Mouse (Mus musculus): ENCODE data around the gene Epo. TPM values are rescaled to one million over a fixed set of nuclear protein-coding genes. Genes with fewer than 3 reads are reported as not detected.

The Epo gene
- polyA plus RNA-seq, 2 experiments = 0.40 to 0.85 TPM

DNA sequence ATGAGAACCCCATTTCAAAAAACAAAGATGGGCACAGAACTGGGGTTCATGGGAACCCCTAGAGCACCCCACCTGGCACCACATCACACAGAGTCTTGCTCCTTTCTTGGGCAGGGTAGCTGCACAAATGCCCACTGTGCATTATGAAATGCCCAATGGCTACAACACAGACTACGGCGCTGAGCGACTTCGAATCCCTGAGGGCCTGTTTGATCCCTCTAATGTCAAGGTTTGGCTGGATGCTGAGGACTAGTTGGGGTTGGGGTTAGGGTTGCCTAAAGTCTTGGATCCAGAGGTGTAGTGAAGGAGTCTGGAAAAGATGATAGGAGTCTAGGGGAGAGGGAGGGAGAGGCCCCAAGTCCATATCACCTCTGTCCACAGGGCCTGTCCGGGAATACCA lies 33.4 kb upstream of the Epo start:
- Histone ChIP-seq H3K36me3 (replicated peaks; ENCODE audit: control insufficient read depth, insufficient read depth, low read depth) (no peaks in the 10 kb centered on the region), H3K9me3 (ENCODE audit: control insufficient read depth, low read length) (no peaks in the 10 kb centered on the region), H3K27ac (no peak overlapping the region), H3K4me2 (ENCODE audit: low read depth) (no peak overlapping the region), H3K4me1 (replicated peaks; ENCODE audit: control insufficient read depth in 2 of 2, insufficient read depth in 2 of 2, low read length in 1 of 2) (peaks cover 9 to 26% of the 10 kb centered on the region in 2 experiments), H3K4me3 (ENCODE audit: insufficient read depth in 1 of 2, low read depth in 2 of 2, low read length in 2 of 2) (no peak overlapping the region), H3K27me3 (ENCODE audit: control insufficient read depth, insufficient read depth, low read length) (no peaks in the 10 kb centered on the region), H3K9ac (replicated peaks) (no peak overlapping the region)
- TF ChIP-seq EP300 (IDR thresholded peaks at IDR 0.05; ENCODE audit: low read depth) (no peak), CTCF (IDR thresholded peaks at IDR 0.05; ENCODE audit: low read depth) (no peak)
- no peak for DNase-seq (ENCODE audit: low read depth in 3 of 3, low spot score in 3 of 3)
- WGBS (ENCODE audit: insufficient replicate concordance) = 79% methylated on average over 5 of the region's 5 CpGs
- no peak for ATAC-seq (ENCODE audit: insufficient read depth)

DNA sequence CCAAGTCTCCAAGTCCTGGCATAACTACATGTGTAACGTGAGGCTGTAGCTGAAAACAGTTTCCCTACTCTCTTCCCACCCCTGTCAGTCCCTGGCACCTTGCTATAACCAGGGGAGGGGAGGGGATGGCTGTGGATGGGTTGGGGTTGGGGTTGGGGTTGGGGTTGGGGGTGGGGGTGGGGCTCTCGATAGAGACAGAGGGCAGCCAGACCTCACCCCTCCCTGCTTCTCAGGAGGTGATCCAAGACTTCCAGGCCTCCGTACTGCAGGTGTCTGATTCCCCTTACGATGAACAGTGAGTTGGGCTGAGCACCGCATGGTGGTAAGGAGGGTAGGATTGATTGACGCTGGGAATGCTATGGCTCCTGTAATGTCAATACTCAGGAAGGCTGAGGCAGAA lies 32.7 kb upstream of the Epo start:
- Histone ChIP-seq H3K4me1 (replicated peaks; ENCODE audit: control insufficient read depth in 2 of 2, insufficient read depth in 2 of 2, low read length in 1 of 2) (peaks cover 9 to 23% of the 10 kb centered on the region in 2 experiments), H3K27ac (no peak overlapping the region), H3K36me3 (replicated peaks; ENCODE audit: control insufficient read depth, insufficient read depth, low read depth) (no peaks in the 10 kb centered on the region), H3K4me3 (ENCODE audit: insufficient read depth in 1 of 2, low read depth in 2 of 2, low read length in 2 of 2) (no peak overlapping the region), H3K27me3 (ENCODE audit: control insufficient read depth, insufficient read depth, low read length) (no peaks in the 10 kb centered on the region; the same call in 1 of the 2 replicates), H3K4me2 (ENCODE audit: low read depth) (no peak overlapping the region), H3K9ac (replicated peaks) (no peak overlapping the region), H3K9me3 (ENCODE audit: control insufficient read depth, low read length) (no peaks in the 10 kb centered on the region)
- no peak for ATAC-seq (ENCODE audit: insufficient read depth)
- 67% methylated on average over 6 of the region's 6 CpGs for WGBS (ENCODE audit: insufficient replicate concordance)
- TF ChIP-seq CTCF (IDR thresholded peaks at IDR 0.05; ENCODE audit: low read depth) (no peak), EP300 (IDR thresholded peaks at IDR 0.05; ENCODE audit: low read depth) (no peak)
- no peak for DNase-seq (ENCODE audit: low read depth in 3 of 3, low spot score in 3 of 3)

GRCm38 (mm10) chr5:137562965-137563364 lies 29.9 kb upstream of the Epo start:
- H3K4me3 ChIP-seq (ENCODE audit: insufficient read depth in 1 of 2, low read depth in 2 of 2, low read length in 2 of 2) = no peak overlapping the region
- DNase-seq (ENCODE audit: low read depth in 3 of 3, low spot score in 3 of 3) (no peak), ATAC-seq (ENCODE audit: insufficient read depth) (no peak)
- H3K4me1 ChIP-seq (replicated peaks; ENCODE audit: control insufficient read depth in 2 of 2, insufficient read depth in 2 of 2, low read length in 1 of 2) = peaks cover 0 to 4% of the 10 kb centered on the region in 2 experiments; a peak in 1 of 4 replicates
- WGBS (ENCODE audit: insufficient replicate concordance) = 68% methylated on average over 10 of the region's 10 CpGs
- peaks cover 9% of the 10 kb centered on the region for H3K27me3 ChIP-seq (ENCODE audit: control insufficient read depth, insufficient read depth, low read length)
- H3K4me2 ChIP-seq (ENCODE audit: low read depth) = no peak overlapping the region
- H3K27ac ChIP-seq = no peak overlapping the region
- H3K9ac ChIP-seq (replicated peaks) = no peak overlapping the region
- TF ChIP-seq EP300 (IDR thresholded peaks at IDR 0.05; ENCODE audit: low read depth) = no peak
- TF ChIP-seq CTCF (IDR thresholded peaks at IDR 0.05; ENCODE audit: low read depth) = no peak
- H3K36me3 ChIP-seq (replicated peaks; ENCODE audit: control insufficient read depth, insufficient read depth, low read depth) = no peaks in the 10 kb centered on the region
- no peaks in the 10 kb centered on the region for H3K9me3 ChIP-seq (ENCODE audit: control insufficient read depth, low read length)

- DNase-seq (ENCODE audit: low read depth in 3 of 3, low spot score in 3 of 3) = no peak
- H3K4me3 ChIP-seq (ENCODE audit: insufficient read depth in 1 of 2, low read depth in 2 of 2, low read length in 2 of 2) = no peak overlapping the region
- no peak overlapping the region for H3K4me2 ChIP-seq (ENCODE audit: low read depth)
- no peaks in the 10 kb centered on the region for H3K4me1 ChIP-seq (replicated peaks; ENCODE audit: control insufficient read depth in 2 of 2, insufficient read depth in 2 of 2, low read length in 1 of 2)
- 46% methylated on average over 6 of the region's 6 CpGs for WGBS (ENCODE audit: insufficient replicate concordance)
- H3K9ac ChIP-seq (replicated peaks) = no peak overlapping the region
- H3K27ac ChIP-seq = no peak overlapping the region
- peaks cover 9% of the 10 kb centered on the region for H3K27me3 ChIP-seq (ENCODE audit: control insufficient read depth, insufficient read depth, low read length)
- no peaks in the 10 kb centered on the region for H3K9me3 ChIP-seq (ENCODE audit: control insufficient read depth, low read length)
- no peaks in the 10 kb centered on the region for H3K36me3 ChIP-seq (replicated peaks; ENCODE audit: control insufficient read depth, insufficient read depth, low read depth)
- no peak for ATAC-seq (ENCODE audit: insufficient read depth)
- TF ChIP-seq EP300 (IDR thresholded peaks at IDR 0.05; ENCODE audit: low read depth) = no peak
- TF ChIP-seq CTCF (IDR thresholded peaks at IDR 0.05; ENCODE audit: low read depth) = no peak
These were observed 28.5 kb upstream of the Epo start for GRCm38 (mm10) chr5:137561556-137561955.

DNA sequence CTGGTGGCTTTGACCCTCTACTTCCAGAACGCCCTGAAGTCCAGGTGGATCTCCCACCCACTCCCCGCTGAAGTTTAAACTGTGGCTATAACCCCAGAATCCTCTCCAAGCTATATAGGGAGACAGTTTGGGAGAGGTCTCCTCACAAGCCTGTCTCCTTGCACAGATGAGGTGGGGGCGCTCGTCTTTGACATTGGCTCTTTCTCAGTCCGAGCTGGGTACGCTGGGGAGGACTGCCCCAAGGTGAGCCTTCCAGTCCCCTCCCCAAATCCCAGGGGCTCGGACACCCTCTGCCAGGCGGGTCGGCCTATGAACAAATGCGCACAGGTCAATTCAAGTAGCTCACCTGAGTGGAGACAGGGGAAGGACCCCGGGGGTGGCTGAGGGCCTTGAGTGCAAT lies 20.9 kb upstream of the Epo start:
- DNase-seq (ENCODE audit: low read depth in 3 of 3, low spot score in 3 of 3) (no peak), ATAC-seq (ENCODE audit: insufficient read depth) (no peak)
- H3K4me2 ChIP-seq (ENCODE audit: low read depth) = no peak overlapping the region
- H3K9ac ChIP-seq (replicated peaks) = no peak overlapping the region
- H3K4me3 ChIP-seq (ENCODE audit: insufficient read depth in 1 of 2, low read depth in 2 of 2, low read length in 2 of 2) = no peak overlapping the region
- H3K27me3 ChIP-seq (ENCODE audit: control insufficient read depth, insufficient read depth, low read length) = peaks cover 17% of the 10 kb centered on the region
- TF ChIP-seq CTCF (IDR thresholded peaks at IDR 0.05; ENCODE audit: low read depth) = no peak
- no peak for TF ChIP-seq EP300 (IDR thresholded peaks at IDR 0.05; ENCODE audit: low read depth)
- H3K36me3 ChIP-seq (replicated peaks; ENCODE audit: control insufficient read depth, insufficient read depth, low read depth) = no peaks in the 10 kb centered on the region
- no peak overlapping the region for H3K27ac ChIP-seq
- WGBS (ENCODE audit: insufficient replicate concordance) = 33% methylated on average over 11 of the region's 11 CpGs
- no peaks in the 10 kb centered on the region for H3K9me3 ChIP-seq (ENCODE audit: control insufficient read depth, low read length)
- no peaks in the 10 kb centered on the region; a peak in 1 of 4 replicates for H3K4me1 ChIP-seq (replicated peaks; ENCODE audit: control insufficient read depth in 2 of 2, insufficient read depth in 2 of 2, low read length in 1 of 2)
